Mouse (Mus musculus): Measurements from ENCODE around the gene Cadm3.

- TF ChIP-seq CHD2 (IDR thresholded peaks at IDR 0.05; ENCODE audit: low read length), result no peak
- no peak for TF ChIP-seq POLR2A (IDR thresholded peaks at IDR 0.05; ENCODE audit: low read depth, low read length)
- TF ChIP-seq CTCF (conservative IDR thresholded peaks at IDR 0.05 in 1 of 2, IDR thresholded peaks at IDR 0.05 in 1 of 2; ENCODE audit: low read depth in 2 of 2, low read length in 2 of 2), result no peak
- no peak for TF ChIP-seq TBP (conservative IDR thresholded peaks at IDR 0.05; ENCODE audit: low read depth, low read length)
- TF ChIP-seq EP300 (IDR thresholded peaks at IDR 0.05; ENCODE audit: low read length), result no peak
- no peak for TF ChIP-seq E2F4 (IDR thresholded peaks at IDR 0.05; ENCODE audit: insufficient replicate concordance, low read depth, low read length)
- no peak for TF ChIP-seq JUND (conservative IDR thresholded peaks at IDR 0.05; ENCODE audit: low read depth, low read length)
- TF ChIP-seq TCF12 (IDR thresholded peaks at IDR 0.05; ENCODE audit: low read depth, low read length), result no peak
- no peak for TF ChIP-seq ETS1 (conservative IDR thresholded peaks at IDR 0.05; ENCODE audit: low read depth, low read length)
- no peak for TF ChIP-seq POLR2AphosphoS2 (IDR thresholded peaks at IDR 0.05; ENCODE audit: low read depth, low read length)
Observed at GRCm38 (mm10) chr1:173367356-173368046, at the start of gene Cadm3.
